Mouse (Mus musculus) limb, embryonic 15.5 days (tissue): ENCODE measurements around the gene Slc6a20b. TPM values are rescaled to one million over a fixed set of nuclear protein-coding genes. Genes with fewer than 3 reads are reported as not detected.

Source experiments
- ATAC-seq: fragments of 200-750 bp; cut with Nextera tagmentation; 2 replicates; pipeline ENCODE4 v1.8.0; 2017; ENCODE audit warnings: low read depth, moderate TSS enrichment; ENCODE audit not compliant: insufficient number of reproducible peaks, low FRiP score, low TSS enrichment
- H3K27ac ChIP-seq: fragments of 300-500 bp; sonication (generic); 2 replicates; pipeline ENCODE4 v1.5.1; 2015; ENCODE audit warnings: moderate library complexity, mild to moderate bottlenecking, inconsistent platforms
- H3K27me3 ChIP-seq: fragments of 300-500 bp; sonication (generic); 2 replicates; pipeline ENCODE4 v1.6.1; 2015; ENCODE audit warnings: inconsistent platforms
- H3K36me3 ChIP-seq: fragments of 300-500 bp; sonication (generic); 2 replicates; pipeline ENCODE4 v1.6.1; 2015; ENCODE audit warnings: inconsistent platforms
- H3K4me1 ChIP-seq: fragments of 300-500 bp; sonication (generic); 2 replicates; pipeline ENCODE4 v1.6.1; 2015; ENCODE audit warnings: inconsistent platforms
- H3K4me2 ChIP-seq: fragments of 300-500 bp; sonication (generic); 2 replicates; pipeline ENCODE4 v1.6.1; 2015; ENCODE audit warnings: mild to moderate bottlenecking, inconsistent platforms
- H3K4me3 ChIP-seq: fragments of 300-500 bp; sonication (generic); 2 replicates; pipeline ENCODE4 v1.5.1; 2015; ENCODE audit warnings: mild to moderate bottlenecking, inconsistent platforms
- H3K9ac ChIP-seq: fragments of 300-500 bp; sonication (generic); 2 replicates; pipeline ENCODE4 v1.6.1; 2015; ENCODE audit warnings: inconsistent platforms
- H3K9me3 ChIP-seq: fragments of 300-500 bp; sonication (generic); 2 replicates; pipeline ENCODE4 v1.6.1; 2016; ENCODE audit warnings: inconsistent platforms
- WGBS: fragments of 180-500 bp; shearing (Covaris S2); methylation state at CpG from one replicate; pipeline ENCODE4 v1.1.7; 2015; 5-methylcytosine and 5-hydroxymethylcytosine counted together
- polyA plus RNA-seq: library from polyadenylated mRNA; unstranded; fragments of >200 nt; fragmentation: Nextera tagmentation; extraction: Ambion mirVana; gene quantifications from 2 replicates; pipeline ENCODE4 v1.2.1, GENCODE M21; 2015

Gene Slc6a20b
- polyA plus RNA-seq, 1 experiment from 2014 or later: 0.18 TPM

GRCm38 (mm10) chr9:123577360-123578192 lies 54.8 kb downstream of the Slc6a20b start:
- Histone ChIP-seq H3K9me3 (no peaks in the 10 kb centered on the region), H3K36me3 (peaks cover 44% of the 10 kb centered on the region), H3K4me1 (no peaks in the 10 kb centered on the region), H3K9ac (no peak overlapping the region), H3K27me3 (no peaks in the 10 kb centered on the region), H3K4me2 (no peak overlapping the region), H3K27ac (no peak overlapping the region), H3K4me3 (no peak overlapping the region)
- no peak for ATAC-seq
- WGBS: 76% methylated on average over 10 of the region's 10 CpGs

- Histone ChIP-seq H3K4me1 (no peaks in the 10 kb centered on the region), H3K9ac (no peak overlapping the region), H3K36me3 (peaks cover 81% of the 10 kb centered on the region), H3K27me3 (no peaks in the 10 kb centered on the region), H3K4me2 (no peak overlapping the region), H3K4me3 (no peak overlapping the region), H3K27ac (no peak overlapping the region), H3K9me3 (no peaks in the 10 kb centered on the region)
- no peak for ATAC-seq
- 31% methylated on average over 3 of the region's 3 CpGs for WGBS
Measured at GRCm38 (mm10) chr9:123554599-123554998, 77.8 kb downstream of the Slc6a20b start.

Other genes with a start within 250 kb of the Slc6a20b start
- 53.3 and 53.7 TPM in 2 replicates for gene Limd1, start 153.9 kb downstream of the Slc6a20b start, polyA plus RNA-seq
- gene Sacm1l, start 102.8 kb downstream of the Slc6a20b start, polyA plus RNA-seq: 51.9 and 55.8 TPM in 2 replicates
- 0.24 and 0.27 TPM in 2 replicates for gene Ccr9, start 45.9 kb upstream of the Slc6a20b start, polyA plus RNA-seq
- 0.17 TPM in 1 of 2 replicates, not detected in the other for gene Slc6a20a, start 46.3 kb upstream of the Slc6a20b start, polyA plus RNA-seq
- gene Lztfl1, start 85.1 kb upstream of the Slc6a20b start, polyA plus RNA-seq: 63.1 and 69.1 TPM in 2 replicates
- 0.32 and 0.62 TPM in 2 replicates for gene Cxcr6, start 173.9 kb upstream of the Slc6a20b start, polyA plus RNA-seq
- gene Fyco1, start 219.3 kb upstream of the Slc6a20b start, polyA plus RNA-seq: 16.2 and 18.7 TPM in 2 replicates
- 0.03 TPM in 1 of 2 replicates, not detected in the other for gene Xcr1, start 229.5 kb upstream of the Slc6a20b start, polyA plus RNA-seq